Mouse (Mus musculus) monocyte, adult 5-6 weeks (primary cell): Measurements from ENCODE around the gene Ccl27a. TPM values are rescaled to one million over a fixed set of nuclear protein-coding genes. Genes with fewer than 3 reads are reported as not detected.

Experiments used
- total RNA-seq: library from RNA; stranded (forward); fragments of 200-1000, 200-491, 200-594 nt; gene quantifications from 3 replicates; pipeline ENCODE4 v1.2.3, GENCODE M21; 2017

Gene Ccl27a
- total RNA-seq, 1 experiment from 2014 or later = not detected

Other genes with a start within 250 kb of the Ccl27a start
- gene Fam219a, start 204.7 kb downstream of the Ccl27a start, total RNA-seq = 0.95 to 9.1 TPM (median 5.6 TPM) in 3 replicates
- not detected in 3 replicates for gene Dnaic1, start 204.5 kb downstream of the Ccl27a start, total RNA-seq
- 0.49 to 0.75 TPM in 2 of 3 replicates, not detected in the other for gene Enho, start 133.9 kb downstream of the Ccl27a start, total RNA-seq
- gene Cntfr, start 77.2 kb downstream of the Ccl27a start, total RNA-seq = not detected in 3 replicates
- 25.4 to 27.9 TPM (median 27.7 TPM) in 3 replicates for gene Il11ra1, start 74.3 kb downstream of the Ccl27a start, total RNA-seq
- 11.6 to 17.4 TPM (median 12.0 TPM) in 3 replicates for gene Rpp25l, start 60.7 kb downstream of the Ccl27a start, total RNA-seq
- 122 to 157 TPM (median 150 TPM) in 3 replicates for gene Dctn3, start 51.1 kb downstream of the Ccl27a start, total RNA-seq
- not detected in 3 replicates for gene Arid3c, start 43.1 kb downstream of the Ccl27a start, total RNA-seq
- gene Galt, start 19.0 kb downstream of the Ccl27a start, total RNA-seq = 28.2 to 32.8 TPM (median 30.4 TPM) in 3 replicates
- 21.7 to 22.0 TPM (median 22.0 TPM) in 3 replicates for gene Sigmar1, start 18.1 kb downstream of the Ccl27a start, total RNA-seq
- not detected in 3 replicates for gene Gm21541, start 129.4 kb upstream of the Ccl27a start, total RNA-seq
- not detected in 3 replicates for gene Gm20878, start 167.3 kb upstream of the Ccl27a start, total RNA-seq
- gene Fam205a4, start 191.8 kb upstream of the Ccl27a start, total RNA-seq = not detected in 3 replicates